Mouse (Mus musculus) bone marrow macrophage, adult 2 months (primary cell): Measurements from ENCODE around the gene Ffar3. TPM values are rescaled to one million over a fixed set of nuclear protein-coding genes. Genes with fewer than 3 reads are reported as not detected.

Experiments
- H3K27ac ChIP-seq: 2 replicates; pipeline ENCODE4 v1.5.1; 2012; ENCODE audit warnings: low read depth, low read length; ENCODE audit not compliant: insufficient read depth
- H3K4me1 ChIP-seq: 2 replicates; pipeline ENCODE4 v1.6.1; 2012; ENCODE audit warnings: low read length; ENCODE audit not compliant: control insufficient read depth, insufficient read depth
- H3K4me3 ChIP-seq: 2 replicates; pipeline ENCODE4 v1.5.1; 2012; ENCODE audit warnings: mild to moderate bottlenecking, low read length, moderate library complexity; ENCODE audit not compliant: insufficient read depth
- CTCF ChIP-seq: IDR thresholded peaks from 2 replicates; pipeline ENCODE4 v1.5.1; 2012; ENCODE audit warnings: low read depth, mild to moderate bottlenecking, low read length, moderate library complexity
- POLR2A ChIP-seq: IDR thresholded peaks from 2 replicates; pipeline ENCODE4 v1.6.1; 2012; ENCODE audit warnings: mild to moderate bottlenecking, low read depth, low read length, borderline replicate concordance
- polyA plus RNA-seq: library from polyadenylated mRNA; stranded (reverse); fragments of >200 nt; gene quantifications from 2 replicates; pipeline ENCODE4 v1.2.4, GENCODE M21; 2012; ENCODE audit not compliant: missing spikeins, insufficient read depth, insufficient read length

Ffar3 gene
- polyA plus RNA-seq, 1 experiment: not detected

DNA sequence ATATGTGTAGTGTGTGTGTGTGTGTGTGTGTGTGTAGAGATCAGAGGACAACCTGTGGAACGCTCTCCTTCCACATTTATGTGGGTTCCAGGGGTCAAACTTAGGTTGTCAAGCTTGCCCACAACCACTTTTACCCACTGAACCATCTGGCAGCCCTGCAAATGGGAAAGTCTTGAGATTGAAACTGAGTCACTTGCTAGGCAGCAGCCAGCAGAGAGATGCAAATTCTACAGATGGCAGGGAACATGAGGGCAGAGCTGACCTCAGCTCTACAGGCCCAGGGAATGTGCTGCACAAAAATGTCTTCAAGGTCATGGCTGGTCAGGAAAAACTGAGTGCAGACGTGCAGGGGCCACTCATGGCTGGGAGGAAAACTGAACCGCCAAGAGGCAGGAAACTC is 25.4 kb upstream of the Ffar3 start:
- TF ChIP-seq POLR2A (no peak), CTCF (no peak)

GRCm38 (mm10) chr7:30880176-30880575 is 24.2 kb upstream of the Ffar3 start, which contains the start of gene Cd22:
Gene Cd22 (minus strand): TSS chr7:30880342.
- TF ChIP-seq POLR2A (no peak), CTCF (no peak)
- H3K4me1 ChIP-seq: peaks cover 15% of the 10 kb centered on the region
- H3K27ac ChIP-seq: no peak within 1 kb of the TSS
- H3K4me3 ChIP-seq: no peak within 1 kb of the TSS

More for the DNA sequence above, 25.4 kb upstream of the Ffar3 start:
- peaks cover 15% of the 10 kb centered on the region for H3K4me1 ChIP-seq
- H3K27ac ChIP-seq: no peak overlapping the region
- H3K4me3 ChIP-seq: no peak overlapping the region

DNA sequence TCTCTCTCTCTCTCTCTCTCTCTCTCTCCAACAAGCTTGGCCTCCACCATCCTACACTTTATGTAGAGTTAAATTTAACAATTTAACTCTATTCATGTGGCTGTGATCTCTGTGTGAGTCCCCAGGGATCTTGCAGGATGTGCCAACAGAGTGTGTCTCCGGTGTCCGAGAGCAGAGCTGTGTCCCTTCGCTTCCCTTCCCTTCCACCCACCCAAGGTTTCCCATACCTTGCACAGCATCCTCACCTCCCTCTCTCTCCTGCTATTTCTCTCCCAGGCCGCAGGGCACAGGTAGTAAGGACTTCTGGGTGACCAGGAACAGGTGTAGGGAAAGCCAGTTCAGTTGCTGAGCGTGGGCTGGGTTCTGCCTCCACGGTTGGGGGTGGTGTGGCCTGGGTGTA is 23.0 kb upstream of the Ffar3 start:
- no peak for TF ChIP-seq CTCF
- no peak for TF ChIP-seq POLR2A
- H3K27ac ChIP-seq: no peak overlapping the region
- peaks cover 15% of the 10 kb centered on the region for H3K4me1 ChIP-seq
- no peak overlapping the region for H3K4me3 ChIP-seq

DNA sequence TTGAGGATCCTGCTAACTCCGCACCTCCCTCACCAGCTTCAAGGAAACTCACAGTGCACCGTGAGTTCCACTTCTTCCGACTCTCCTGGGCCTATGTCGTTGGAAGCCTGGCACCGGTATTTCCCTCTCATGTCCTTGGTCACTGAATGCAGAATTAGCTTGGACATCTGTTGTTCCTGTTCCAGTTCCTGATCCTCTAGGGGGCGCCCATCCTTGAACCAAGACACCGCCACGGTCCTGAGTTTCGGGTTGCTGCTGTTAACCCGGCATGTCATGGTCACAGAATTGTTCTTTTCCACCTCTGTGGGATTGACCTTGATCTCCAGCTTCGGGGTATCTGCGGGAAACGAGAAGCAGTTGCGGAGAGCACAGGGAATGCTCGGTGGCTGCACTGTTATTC is 17.1 kb upstream of the Ffar3 start:
- H3K27ac ChIP-seq: no peak overlapping the region
- no peak overlapping the region for H3K4me3 ChIP-seq
- TF ChIP-seq POLR2A: no peak
- peak; percentile 94 for TF ChIP-seq CTCF
- peaks cover 12% of the 10 kb centered on the region for H3K4me1 ChIP-seq

DNA sequence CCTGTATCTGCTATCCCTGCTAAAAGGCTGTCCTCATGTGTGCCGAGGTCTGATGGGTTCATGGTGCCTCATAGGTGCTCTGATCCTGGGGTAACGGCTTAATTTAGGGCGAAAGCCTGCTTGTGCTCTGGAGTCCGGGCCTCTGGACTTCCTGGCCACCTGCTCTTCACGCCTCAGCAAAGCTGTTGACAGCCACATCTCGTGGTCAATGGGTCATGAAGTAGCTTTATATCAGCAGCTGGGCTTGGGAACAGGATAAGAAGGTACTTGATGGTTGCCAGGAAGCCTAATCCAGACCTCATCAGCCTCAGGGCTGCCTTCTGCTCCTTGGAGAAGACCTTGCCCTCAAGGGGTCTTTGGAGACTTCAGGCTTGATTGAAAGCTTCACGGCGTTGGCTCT is 7.4 kb upstream of the Ffar3 start:
- TF ChIP-seq CTCF (no peak), POLR2A (no peak)
- no peak overlapping the region for H3K4me3 ChIP-seq
- H3K27ac ChIP-seq: no peak overlapping the region
- no peaks in the 10 kb centered on the region for H3K4me1 ChIP-seq

GRCm38 (mm10) chr7:30861464-30861863 is 5.5 kb upstream of the Ffar3 start, which contains the start of gene Ffar1:
Gene Ffar1 (minus strand): TSS chr7:30861564.
- TF ChIP-seq POLR2A: no peak
- Histone ChIP-seq H3K4me1 (peaks cover 3% of the 10 kb centered on the region), H3K4me3 (no peak within 1 kb of the TSS), H3K27ac (no peak within 1 kb of the TSS)

DNA sequence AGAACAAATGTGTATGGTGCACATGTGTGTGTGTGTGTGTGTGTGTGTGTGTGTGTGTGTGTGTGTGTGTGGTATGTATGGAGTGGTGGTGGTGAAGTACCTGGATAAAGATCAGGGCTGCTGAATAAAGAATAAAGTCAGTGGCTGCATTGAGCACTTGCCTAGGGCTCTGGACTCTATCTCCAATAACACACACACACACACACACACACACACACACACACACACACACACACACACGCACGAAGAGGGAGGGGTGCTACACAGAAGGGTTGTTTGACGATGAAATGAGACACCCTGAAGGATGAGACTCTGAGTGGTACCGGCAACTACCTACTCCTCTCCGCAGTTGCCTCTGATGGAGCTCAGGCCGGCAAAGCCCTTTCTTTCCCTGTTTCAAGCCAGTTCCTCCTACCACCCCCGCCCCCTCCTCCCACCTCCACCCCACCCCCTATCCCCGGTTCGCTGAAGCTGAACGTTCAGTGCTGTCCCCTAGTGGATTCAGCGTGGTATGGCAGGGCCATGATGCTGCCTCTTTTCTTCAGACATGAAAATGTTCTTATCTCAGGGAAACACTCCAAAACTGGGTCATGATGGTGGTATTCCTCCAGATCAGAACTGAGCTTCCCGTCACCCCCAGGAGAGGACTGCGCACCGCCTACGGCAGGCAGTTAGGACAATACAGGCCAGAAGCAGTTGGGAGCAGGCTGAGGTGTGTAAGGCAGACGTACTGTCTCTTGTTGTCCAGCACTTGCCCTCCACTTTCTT is 3.8 kb upstream of the Ffar3 start:
- TF ChIP-seq POLR2A (no peak), CTCF (peak; percentile 87)
- no peak overlapping the region for H3K27ac ChIP-seq
- H3K4me3 ChIP-seq: no peak overlapping the region
- peaks cover 3% of the 10 kb centered on the region for H3K4me1 ChIP-seq

- no peak overlapping the region for H3K27ac ChIP-seq
- peaks cover 3% of the 10 kb centered on the region for H3K4me1 ChIP-seq
- H3K4me3 ChIP-seq: no peak overlapping the region
- TF ChIP-seq POLR2A: no peak
- peak; percentile 91 for TF ChIP-seq CTCF
These were observed 3.3 kb upstream of the Ffar3 start for GRCm38 (mm10) chr7:30859290-30859634.

GRCm38 (mm10) chr7:30857746-30858145 is 1.8 kb upstream of the Ffar3 start:
- TF ChIP-seq POLR2A (no peak), CTCF (no peak)
- Histone ChIP-seq H3K27ac (no peak overlapping the region), H3K4me1 (peaks cover 3% of the 10 kb centered on the region), H3K4me3 (no peak overlapping the region)

DNA sequence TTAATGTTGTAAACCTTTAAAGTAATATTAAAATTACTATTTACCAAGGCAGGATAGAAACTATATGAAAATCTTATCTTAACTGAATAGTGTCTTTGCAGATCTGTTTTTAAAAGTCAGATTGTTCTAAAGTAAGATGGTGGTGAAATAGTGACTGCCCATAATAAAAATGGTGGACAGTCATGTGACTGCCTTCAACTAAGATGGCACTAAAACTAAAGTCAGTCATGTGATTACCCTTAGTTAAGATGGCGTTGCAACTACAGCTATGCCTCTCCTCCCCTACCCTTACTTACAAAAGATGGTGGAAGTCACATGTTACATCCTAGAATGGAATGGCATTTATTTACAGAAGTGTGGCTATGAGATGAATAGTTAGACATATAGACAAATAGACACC is 4.6 kb downstream of the Ffar3 start:
- H3K27ac ChIP-seq: no peak overlapping the region
- TF ChIP-seq POLR2A (no peak), CTCF (no peak)
- H3K4me3 ChIP-seq: no peak overlapping the region
- peaks cover 2% of the 10 kb centered on the region for H3K4me1 ChIP-seq

- peaks cover 4% of the 10 kb centered on the region for H3K4me1 ChIP-seq
- no peak for TF ChIP-seq CTCF
- TF ChIP-seq POLR2A: no peak
These were observed 8.0 kb downstream of the Ffar3 start for GRCm38 (mm10) chr7:30847934-30848333.

More at GRCm38 (mm10) chr7:30847934-30848333, 8.0 kb downstream of the Ffar3 start:
- Histone ChIP-seq H3K4me3 (no peak overlapping the region), H3K27ac (no peak overlapping the region)
